Mouse (Mus musculus) MEL (cell line): ENCODE measurements around the gene Ermard. TPM values are rescaled to one million over a fixed set of nuclear protein-coding genes. Genes with fewer than 3 reads are reported as not detected.
"Not testable (repeated sequence)": the region's sequence is repeated elsewhere in the genome, so short reads cannot be mapped to it uniquely, and the experiment has no call there.

Experiments
- DNase-seq: peaks from one replicate; pipeline ENCODE4 v3.0.0; 2011; ENCODE audit warnings: low read depth, low spot score
- H3K27ac ChIP-seq: 2 replicates; pipeline ENCODE4 v1.5.1; 2012; ENCODE audit warnings: low read depth, mild to moderate bottlenecking, control low read depth, low read length, moderate library complexity; ENCODE audit not compliant: control insufficient read depth
- H3K27me3 ChIP-seq, 2 experiments: fragments of 150-350 bp in 1 of 2; sonication (generic) in 1 of 2; 2 replicates each; pipeline ENCODE4 v1.6.1; 2012; ENCODE audit warnings: low read length in 2 of 2, mild to moderate bottlenecking in 2 of 2, improper control_type of control experiment in 1 of 2, moderate library complexity in 1 of 2; ENCODE audit not compliant: insufficient read depth in 2 of 2, control insufficient read depth in 1 of 2
- H3K36me3 ChIP-seq, 2 experiments: 2 replicates each; pipeline ENCODE4 v1.6.1; 2012 to 2014; ENCODE audit warnings: low read length in 2 of 2, improper control_type of control experiment in 1 of 2, inconsistent platforms in 1 of 2, mild to moderate bottlenecking in 1 of 2; ENCODE audit not compliant: insufficient read depth in 2 of 2, control insufficient read depth in 1 of 2
- H3K4me1 ChIP-seq, 2 experiments: fragments of 150-350 bp in 1 of 2; sonication (generic) in 1 of 2; 2 replicates each; pipeline ENCODE4 v1.6.1; 2012; ENCODE audit warnings: low read length in 2 of 2, improper control_type of control experiment in 1 of 2, mild to moderate bottlenecking in 1 of 2; ENCODE audit not compliant: insufficient read depth in 2 of 2, control insufficient read depth in 1 of 2
- H3K4me3 ChIP-seq, 2 experiments: fragments of 150-350 bp in 1 of 2; sonication (generic) in 1 of 2; 2 replicates each; pipeline ENCODE4 v1.5.1; 2012; ENCODE audit warnings: low read depth in 2 of 2, low read length in 2 of 2, mild to moderate bottlenecking in 2 of 2, moderate library complexity in 2 of 2, control low read depth in 1 of 2, improper control_type of control experiment in 1 of 2; ENCODE audit not compliant: control insufficient read depth in 1 of 2, insufficient read depth in 1 of 2
- H3K79me2 ChIP-seq: 2 replicates; pipeline ENCODE4 v1.6.1; 2012; ENCODE audit warnings: mild to moderate bottlenecking, low read length, moderate library complexity; ENCODE audit not compliant: control insufficient read depth, poor library complexity, insufficient read depth
- H3K9ac ChIP-seq: 2 replicates; pipeline ENCODE4 v1.6.1; 2012; ENCODE audit warnings: low read depth, mild to moderate bottlenecking, control low read depth, low read length, moderate library complexity; ENCODE audit not compliant: control insufficient read depth, poor library complexity, severe bottlenecking
- H3K9me3 ChIP-seq: fragments of 150-350 bp; sonication (generic); replicated peaks from 2 replicates; pipeline ENCODE4 v1.6.1; 2012; ENCODE audit warnings: mild to moderate bottlenecking, low read length, improper control_type of control experiment, moderate library complexity; ENCODE audit not compliant: insufficient read depth
- polyA plus RNA-seq, 2 experiments: library from polyadenylated mRNA; stranded (reverse) in 1 of 2; unstranded in 1 of 2; fragments of >175 nt in 1 of 2; fragments of >200 nt in 1 of 2; gene quantifications; 2 replicates each; pipeline versions ENCODE4 v1.2.1 to v1.2.4; 2012; ENCODE audit warnings: low replicate concordance in 2 of 2, low read depth in 1 of 2; ENCODE audit not compliant: insufficient read length in 2 of 2, insufficient read depth in 1 of 2, missing spikeins in 1 of 2
- total RNA-seq: library from RNA; depleted of rRNA; stranded (reverse); fragments of 300-350 nt; gene quantifications from 2 replicates; pipeline ENCODE4 v1.2.3, GENCODE M21; 2012; rRNA removed

The Ermard gene
- total RNA-seq (27.6 and 28.2 TPM in 2 replicates), polyA plus RNA-seq (10 to 100 TPM in 1 of 2 experiments, not detected in 1; 47.0 TPM)

GRCm38 (mm10) chr17:15041175-15041729, at the start of gene Ermard, which contains the start of the genes Tcte3 and Gm3448:
Ermard (plus strand) TSS chr17:15041208.
Tcte3 (minus strand) TSS chr17:15041488.
Gm3448 (minus strand) TSS chr17:15041537.
- H3K27me3 ChIP-seq, H3K4me1 ChIP-seq, H3K27ac ChIP-seq, H3K79me2 ChIP-seq, H3K36me3 ChIP-seq, H3K4me3 ChIP-seq, DNase-seq, H3K9ac ChIP-seq, H3K9me3 ChIP-seq: not testable (repeated sequence)

DNA sequence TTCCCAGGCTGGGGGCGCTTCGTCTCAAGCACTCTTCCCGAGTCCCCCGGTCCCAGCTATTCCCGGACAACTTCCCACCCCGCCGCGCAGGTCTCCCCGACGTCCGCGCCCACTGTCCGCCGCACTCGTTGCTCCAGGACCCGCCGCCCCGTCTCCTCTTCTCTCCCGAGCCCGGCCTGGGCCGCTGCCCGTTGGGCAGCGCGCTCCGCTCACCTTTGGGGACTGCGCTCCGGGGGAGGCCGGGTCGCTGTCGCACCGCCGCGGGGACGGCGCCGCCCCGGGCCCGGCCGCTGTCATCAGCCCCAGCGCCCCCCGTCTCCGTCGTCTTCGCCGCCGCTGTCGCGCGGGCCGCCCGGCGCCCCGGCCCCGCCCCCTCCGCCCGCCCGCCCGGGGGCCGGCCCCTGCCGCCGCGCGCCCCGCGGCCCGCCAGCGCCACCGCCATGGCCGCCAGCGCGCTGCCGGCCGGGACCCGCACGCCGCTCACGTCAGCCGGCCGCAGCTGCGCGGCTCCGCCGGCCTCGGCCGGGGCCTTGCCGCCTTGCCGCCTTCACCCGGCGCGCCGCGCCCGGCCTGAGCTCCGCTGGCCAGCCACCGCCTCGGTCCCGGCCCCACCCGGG, 48.4 kb upstream of the Ermard start:
- H3K27me3 ChIP-seq, result not testable (repeated sequence)

DNA sequence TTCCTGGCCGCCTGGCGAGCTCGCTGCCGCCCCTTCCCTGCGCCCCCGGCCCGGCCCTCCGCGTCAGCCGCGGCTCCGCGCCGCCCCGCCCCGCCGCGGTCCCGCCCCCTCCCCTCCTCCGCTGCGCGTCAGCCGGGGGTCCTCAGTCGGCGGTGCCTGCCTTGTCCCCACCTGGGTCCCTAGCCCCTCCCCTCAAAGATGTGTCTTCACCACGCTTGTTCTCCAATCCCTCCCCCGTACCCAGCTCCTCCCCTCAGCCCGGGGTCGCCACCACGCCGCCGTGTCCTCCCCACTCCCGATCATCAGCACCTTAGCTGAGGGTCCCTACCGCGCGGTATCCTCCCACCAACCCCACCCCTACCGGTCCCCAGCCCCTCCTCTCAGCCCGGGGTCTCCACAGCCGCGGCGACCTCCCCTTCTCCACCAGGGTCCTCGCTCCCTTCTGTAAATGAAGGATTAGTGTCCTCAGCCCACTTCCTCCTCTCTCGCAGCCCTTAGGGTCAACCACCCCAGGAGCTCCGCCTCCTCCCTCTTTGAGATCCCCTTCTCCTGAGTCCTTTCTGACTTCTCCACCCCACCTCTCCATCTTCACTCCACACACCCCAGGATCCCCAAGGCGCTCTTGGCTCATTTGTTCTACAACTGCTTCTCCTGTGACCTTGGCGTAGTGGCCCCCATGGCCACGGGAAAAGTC, 47.7 kb upstream of the Ermard start:
- H3K36me3 ChIP-seq, DNase-seq, H3K4me3 ChIP-seq, H3K27me3 ChIP-seq, H3K4me1 ChIP-seq, H3K79me2 ChIP-seq, H3K27ac ChIP-seq, H3K9me3 ChIP-seq, H3K9ac ChIP-seq: not testable (repeated sequence)

More for the DNA sequence above, 48.4 kb upstream of the Ermard start:
- H3K79me2 ChIP-seq, DNase-seq, H3K27ac ChIP-seq, H3K36me3 ChIP-seq, H3K4me3 ChIP-seq, H3K4me1 ChIP-seq, H3K9ac ChIP-seq, H3K9me3 ChIP-seq: not testable (repeated sequence)

DNA sequence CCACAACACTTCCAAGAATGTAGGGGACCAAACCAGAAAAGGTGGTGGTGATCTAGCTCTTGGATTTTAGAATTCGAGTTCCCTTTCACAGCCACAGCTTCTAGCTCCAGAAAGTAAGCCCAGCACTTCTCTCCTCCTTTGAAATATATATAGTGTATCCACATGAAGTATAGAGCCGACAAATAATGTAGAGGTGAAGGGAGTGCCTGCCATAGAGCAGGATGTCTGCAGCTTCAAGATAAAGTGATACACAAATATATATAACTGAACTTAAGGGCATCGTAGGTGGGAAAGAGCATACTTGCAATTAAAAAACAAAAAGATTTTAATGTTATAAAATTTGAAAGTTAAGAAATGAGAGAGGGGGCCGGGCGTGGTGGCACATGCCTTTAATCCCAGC, 46.9 kb upstream of the Ermard start:
- H3K9ac ChIP-seq, H3K27ac ChIP-seq, H3K9me3 ChIP-seq, H3K27me3 ChIP-seq, H3K79me2 ChIP-seq, H3K4me3 ChIP-seq, H3K4me1 ChIP-seq, DNase-seq, H3K36me3 ChIP-seq: not testable (repeated sequence)

DNA sequence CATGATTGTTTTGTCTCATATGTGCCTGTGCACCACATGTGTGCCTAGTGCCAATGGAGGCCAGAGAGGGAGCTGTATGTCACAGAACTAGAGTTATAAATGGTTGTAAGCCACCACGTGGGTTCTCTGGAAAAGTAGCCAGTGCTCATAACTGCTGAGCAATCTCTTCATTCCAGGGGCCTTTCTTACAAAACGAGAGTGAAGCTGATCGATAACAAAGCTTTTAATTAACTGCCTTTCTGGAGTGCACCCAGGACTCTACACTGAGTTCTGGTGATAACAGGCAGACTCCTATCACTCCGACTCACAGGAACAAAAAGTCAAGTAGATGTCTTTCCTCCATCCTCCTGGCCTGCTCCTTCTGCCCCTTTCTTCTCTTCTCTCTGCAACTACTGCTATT, 41.0 kb upstream of the Ermard start:
- not testable (repeated sequence) for H3K27me3 ChIP-seq, H3K4me1 ChIP-seq, DNase-seq, H3K4me3 ChIP-seq, H3K27ac ChIP-seq, H3K79me2 ChIP-seq, H3K9me3 ChIP-seq, H3K9ac ChIP-seq, H3K36me3 ChIP-seq

DNA sequence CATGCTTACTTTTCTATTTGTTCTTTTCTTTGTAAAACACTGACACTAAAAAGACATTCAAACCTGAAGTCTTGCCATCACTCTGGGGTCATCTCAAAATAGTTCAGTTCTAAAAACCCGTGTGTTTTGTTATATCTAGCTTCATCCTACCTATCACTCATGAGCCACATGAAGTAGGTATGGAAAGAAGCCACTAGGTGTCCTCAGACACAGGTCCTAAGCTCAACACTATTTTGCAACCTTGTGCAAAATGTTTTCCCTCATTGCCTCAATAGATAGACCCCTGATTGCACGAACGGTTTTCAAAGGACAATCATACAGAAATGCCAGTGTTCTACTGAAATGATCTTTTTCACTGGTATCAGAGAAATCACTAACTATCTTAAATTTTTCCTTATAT, 31.9 kb upstream of the Ermard start:
- H3K9ac ChIP-seq, H3K4me3 ChIP-seq, H3K27ac ChIP-seq, H3K79me2 ChIP-seq, H3K9me3 ChIP-seq, H3K4me1 ChIP-seq, DNase-seq, H3K27me3 ChIP-seq, H3K36me3 ChIP-seq: not testable (repeated sequence)
